Mouse (Mus musculus) ES-Bruce4 (cell line): Measurements from ENCODE around the gene Calml4. TPM values are rescaled to one million over a fixed set of nuclear protein-coding genes. Genes with fewer than 3 reads are reported as not detected.

Source experiments
- H3K27ac ChIP-seq: 2 replicates; pipeline ENCODE4 v1.5.1; 2012; ENCODE audit warnings: low read length, inconsistent platforms; ENCODE audit not compliant: insufficient read depth
- H3K27me3 ChIP-seq: 2 replicates; pipeline ENCODE4 v1.6.1; 2012; ENCODE audit warnings: mild to moderate bottlenecking, low read length, inconsistent platforms; ENCODE audit not compliant: control insufficient read depth, poor library complexity, insufficient read depth, severe bottlenecking
- H3K36me3 ChIP-seq: 2 replicates; pipeline ENCODE4 v1.6.1; 2012; ENCODE audit warnings: inconsistent platforms, mild to moderate bottlenecking, low read length, moderate library complexity; ENCODE audit not compliant: control insufficient read depth, poor library complexity, insufficient read depth, severe bottlenecking
- H3K4me1 ChIP-seq: one replicate; pipeline ENCODE4 v1.8.1; 2011; ENCODE audit warnings: low read length; ENCODE audit not compliant: control insufficient read depth, insufficient read depth
- H3K4me3 ChIP-seq: 2 replicates; pipeline ENCODE4 v1.5.1; 2011; ENCODE audit warnings: low read depth, mild to moderate bottlenecking, low read length
- H3K9ac ChIP-seq: 2 replicates; pipeline ENCODE4 v1.6.1; 2012; ENCODE audit warnings: low read depth, mild to moderate bottlenecking, inconsistent platforms; ENCODE audit not compliant: poor library complexity, severe bottlenecking
- H3K9me3 ChIP-seq: replicated peaks from 2 replicates; pipeline ENCODE4 v1.6.1; 2012; ENCODE audit warnings: mild to moderate bottlenecking, low read length, inconsistent platforms; ENCODE audit not compliant: control insufficient read depth, poor library complexity, insufficient read depth, severe bottlenecking
- CTCF ChIP-seq: IDR thresholded peaks from one replicate; pipeline ENCODE4 v1.8.1; 2011; ENCODE audit warnings: low read depth, low read length
- EP300 ChIP-seq: IDR thresholded peaks from 2 replicates; pipeline ENCODE4 v1.6.1; 2011; ENCODE audit warnings: low read depth, low read length; ENCODE audit not compliant: insufficient read depth
- POLR2A ChIP-seq: IDR thresholded peaks from one replicate; pipeline ENCODE4 v1.8.1; 2011; ENCODE audit warnings: low read length; ENCODE audit not compliant: insufficient read depth
- polyA plus RNA-seq: library from polyadenylated mRNA; stranded (reverse); fragments of >200 nt; gene quantifications from 2 replicates; pipeline ENCODE4 v1.2.4, GENCODE M21; 2011; ENCODE audit warnings: low read depth; ENCODE audit not compliant: missing spikeins, insufficient read depth, insufficient read length

The Calml4 gene
- polyA plus RNA-seq, 1 experiment: 16.7 TPM

DNA sequence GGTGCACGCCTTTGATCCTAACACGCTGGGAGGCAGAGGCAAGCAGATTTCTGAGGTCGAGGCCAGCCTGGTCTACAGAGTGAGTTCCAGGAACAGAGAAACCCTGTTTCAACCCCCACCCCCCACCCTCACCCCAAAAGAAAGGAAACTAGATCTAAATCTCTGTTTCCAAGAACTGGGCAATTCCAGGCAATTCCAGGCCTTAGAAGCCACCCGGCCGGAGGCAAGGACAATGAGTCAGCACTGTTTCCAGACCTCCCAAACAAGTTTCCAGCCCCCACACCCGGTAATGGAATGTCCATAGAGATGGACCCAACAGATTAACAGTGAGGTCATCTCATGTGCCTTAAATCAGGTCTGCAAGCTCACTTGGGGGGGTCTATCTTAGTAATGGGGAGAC is 28.0 kb upstream of the Calml4 start:
- Histone ChIP-seq H3K36me3 (no peaks in the 10 kb centered on the region), H3K27ac (peak overlapping the region; percentile 98), H3K4me1 (peaks cover 8% of the 10 kb centered on the region), H3K4me3 (peak overlapping the region; percentile 25), H3K9ac (peak overlapping the region; percentile 84), H3K9me3 (no peaks in the 10 kb centered on the region), H3K27me3 (no peaks in the 10 kb centered on the region)
- TF ChIP-seq POLR2A: no peak
- TF ChIP-seq EP300: peak; percentile 99

DNA sequence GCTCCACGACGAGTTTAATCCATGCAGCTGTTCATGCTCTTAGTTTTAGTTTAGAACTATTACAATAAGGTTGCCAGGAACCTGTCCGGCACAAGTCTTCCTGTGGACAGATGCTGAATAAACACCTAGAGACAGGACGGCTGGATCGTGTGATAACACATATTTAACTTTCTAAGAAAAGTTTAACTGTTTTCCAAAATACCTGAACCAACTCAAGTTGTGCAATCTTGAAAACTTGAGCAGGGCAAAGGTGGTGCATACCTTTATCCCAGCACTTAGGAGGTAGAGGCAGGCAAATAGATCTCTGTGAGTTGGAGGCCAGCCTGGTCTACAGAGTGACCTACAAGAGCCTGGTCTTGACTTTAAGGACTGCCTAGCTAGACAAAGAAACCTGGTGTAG is 23.0 kb upstream of the Calml4 start:
- Histone ChIP-seq H3K27ac (no peak overlapping the region), H3K4me1 (peaks cover 5% of the 10 kb centered on the region), H3K4me3 (no peak overlapping the region), H3K9me3 (no peaks in the 10 kb centered on the region), H3K36me3 (no peaks in the 10 kb centered on the region), H3K27me3 (no peaks in the 10 kb centered on the region), H3K9ac (no peak overlapping the region)
- TF ChIP-seq EP300 (no peak), POLR2A (no peak), CTCF (no peak)

DNA sequence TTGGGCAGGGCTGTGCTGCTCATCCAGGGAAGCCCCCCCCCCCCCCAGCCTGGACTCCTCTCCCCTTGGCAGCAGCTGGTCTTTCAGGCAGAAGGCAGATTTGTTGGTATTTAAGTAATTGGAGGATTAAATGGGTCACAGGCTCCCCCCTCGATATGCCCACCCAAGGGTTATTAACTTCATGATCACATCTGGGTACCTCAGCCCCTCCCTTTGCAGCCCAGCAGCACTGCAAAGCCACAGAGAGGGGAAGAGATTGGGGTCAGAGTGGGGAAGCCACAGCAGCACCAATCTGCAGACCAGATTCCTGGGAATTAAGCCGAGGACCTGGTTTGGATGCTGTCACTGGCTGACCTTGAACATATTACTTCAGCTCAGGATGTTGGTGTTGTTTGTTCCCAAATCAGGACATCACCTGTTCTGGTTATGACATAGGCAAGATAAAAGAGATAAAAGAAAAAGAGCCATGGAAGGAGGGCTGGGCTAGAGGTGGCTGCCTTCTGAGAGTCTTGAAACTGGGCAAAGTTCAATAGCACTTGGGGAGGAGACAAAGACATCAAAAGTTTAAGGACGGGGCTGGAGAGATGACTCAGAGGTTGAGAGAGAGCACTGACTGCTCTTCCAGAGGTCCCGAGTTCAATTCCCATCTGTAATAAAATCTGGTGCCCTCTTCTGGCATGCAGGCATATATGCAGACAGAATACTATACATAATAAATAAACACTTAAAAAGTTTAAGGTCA is 22.0 kb upstream of the Calml4 start:
- Histone ChIP-seq H3K27me3 (no peaks in the 10 kb centered on the region), H3K27ac (no peak overlapping the region), H3K9ac (no peak overlapping the region), H3K9me3 (no peaks in the 10 kb centered on the region), H3K4me1 (peaks cover 5% of the 10 kb centered on the region), H3K4me3 (no peak overlapping the region), H3K36me3 (no peaks in the 10 kb centered on the region)
- TF ChIP-seq POLR2A: no peak
- no peak for TF ChIP-seq EP300
- no peak for TF ChIP-seq CTCF

DNA sequence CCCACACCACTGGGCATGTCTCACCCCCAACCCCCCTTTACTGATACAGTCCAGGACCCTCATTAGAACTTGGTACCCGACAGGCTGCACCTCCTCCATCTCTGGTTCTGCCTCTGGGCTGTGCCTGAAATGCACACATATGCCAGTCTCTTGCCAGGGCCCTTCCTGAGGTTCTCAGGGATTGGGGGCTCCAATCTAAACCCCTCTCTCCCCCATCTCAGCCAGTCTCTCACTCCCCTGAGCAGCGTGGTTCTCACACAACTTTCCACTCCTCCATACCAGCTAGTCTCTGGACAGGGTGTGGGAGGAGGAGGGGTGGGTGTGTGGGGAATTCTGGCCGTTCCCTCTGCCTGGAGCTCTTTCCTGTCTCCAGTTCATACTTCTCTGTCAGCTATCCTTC is 20.3 kb upstream of the Calml4 start:
- peaks cover 3% of the 10 kb centered on the region for H3K4me1 ChIP-seq
- H3K9ac ChIP-seq: 0 out of 2 replicates have a peak overlapping the region, but pooled peaks have one; percentile 32
- no peaks in the 10 kb centered on the region for H3K9me3 ChIP-seq
- H3K4me3 ChIP-seq: peak overlapping the region; percentile 67
- TF ChIP-seq EP300 (no peak), POLR2A (no peak), CTCF (no peak)
- H3K27ac ChIP-seq: no peak overlapping the region; the same call in 1 of the 2 replicates
- no peaks in the 10 kb centered on the region for H3K27me3 ChIP-seq
- no peaks in the 10 kb centered on the region for H3K36me3 ChIP-seq

DNA sequence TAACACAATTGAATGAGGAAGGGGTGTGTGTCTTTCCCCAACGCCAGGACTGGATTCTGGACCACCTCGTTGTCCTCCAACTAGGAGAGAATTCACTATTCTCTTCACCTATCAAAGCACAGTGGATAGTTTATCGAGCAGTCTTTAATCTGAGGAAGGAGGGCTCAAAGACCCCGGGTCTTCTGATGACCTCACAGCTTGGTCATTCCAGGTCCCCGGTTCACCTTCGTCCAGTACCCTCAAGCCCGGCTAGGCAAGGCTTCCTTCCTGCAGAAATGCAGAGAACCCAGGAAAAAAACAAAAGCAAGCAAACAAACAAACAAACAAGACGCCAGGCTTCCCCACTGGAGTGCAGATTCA is 19.8 kb upstream of the Calml4 start:
- Histone ChIP-seq H3K27me3 (no peaks in the 10 kb centered on the region), H3K27ac (no peak overlapping the region; the same call in 1 of the 2 replicates), H3K9me3 (no peaks in the 10 kb centered on the region), H3K36me3 (no peaks in the 10 kb centered on the region), H3K4me1 (peaks cover 2% of the 10 kb centered on the region), H3K9ac (0 out of 2 replicates have a peak overlapping the region, but pooled peaks have one; percentile 32), H3K4me3 (peak overlapping the region; percentile 67)
- TF ChIP-seq CTCF (no peak), POLR2A (peak; percentile 15), EP300 (no peak)

DNA sequence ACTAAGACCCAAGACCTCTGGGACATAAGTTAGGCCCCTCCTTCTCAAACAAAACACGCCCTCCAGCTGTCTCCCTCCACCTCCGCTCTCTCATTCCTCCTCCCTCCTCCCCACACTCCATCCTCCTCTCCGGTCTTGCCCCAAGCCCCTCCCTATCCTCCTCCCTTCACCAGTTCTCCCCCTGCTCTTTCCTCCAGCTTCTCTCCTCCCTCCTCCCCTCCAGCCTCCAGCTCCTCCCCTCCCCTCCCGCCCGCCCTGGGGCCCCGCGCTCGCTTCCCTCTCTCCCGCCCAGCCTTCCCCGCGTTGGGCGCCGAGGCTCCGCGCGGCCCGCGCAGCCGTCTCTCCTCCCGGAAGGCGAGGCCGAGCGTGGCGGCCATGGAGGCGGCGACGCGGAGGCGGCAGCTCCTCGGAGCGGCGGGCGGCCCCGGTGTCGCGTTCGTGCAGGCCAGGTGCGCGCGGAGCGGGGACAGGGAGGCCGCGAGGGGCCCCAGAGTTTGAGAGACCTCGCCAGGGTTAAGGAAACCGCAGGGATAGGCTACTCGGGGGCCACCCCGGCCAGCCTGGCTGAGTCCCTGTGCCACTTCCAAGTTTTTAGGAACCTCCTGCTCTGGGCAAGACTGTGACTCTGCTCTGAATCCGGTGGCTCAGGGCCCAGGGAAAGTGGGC is 19.2 kb upstream of the Calml4 start, which contains the start of gene Cln6:
TSS of gene Cln6 (plus strand) at position 280 of the 666 bp plus-strand sequence.
- H3K9ac ChIP-seq: peak within 1 kb of the TSS; percentile 72
- no peaks in the 10 kb centered on the region for H3K9me3 ChIP-seq
- no peaks in the 10 kb centered on the region for H3K36me3 ChIP-seq
- no peak for TF ChIP-seq CTCF
- peak; percentile 55; the same call in 1 of the 2 replicates for TF ChIP-seq EP300
- TF ChIP-seq POLR2A: no peak
- peak within 1 kb of the TSS; percentile 80 for H3K4me3 ChIP-seq
- H3K27ac ChIP-seq: no peak within 1 kb of the TSS; the same call in 1 of the 2 replicates
- H3K27me3 ChIP-seq: no peaks in the 10 kb centered on the region
- no peaks in the 10 kb centered on the region for H3K4me1 ChIP-seq
